Mouse (Mus musculus): ENCODE measurements around the gene Apobec2. TPM values are rescaled to one million over a fixed set of nuclear protein-coding genes. Genes with fewer than 3 reads are reported as not detected.

Apobec2 gene
- total RNA-seq, 1 experiment: 5.6 TPM

DNA sequence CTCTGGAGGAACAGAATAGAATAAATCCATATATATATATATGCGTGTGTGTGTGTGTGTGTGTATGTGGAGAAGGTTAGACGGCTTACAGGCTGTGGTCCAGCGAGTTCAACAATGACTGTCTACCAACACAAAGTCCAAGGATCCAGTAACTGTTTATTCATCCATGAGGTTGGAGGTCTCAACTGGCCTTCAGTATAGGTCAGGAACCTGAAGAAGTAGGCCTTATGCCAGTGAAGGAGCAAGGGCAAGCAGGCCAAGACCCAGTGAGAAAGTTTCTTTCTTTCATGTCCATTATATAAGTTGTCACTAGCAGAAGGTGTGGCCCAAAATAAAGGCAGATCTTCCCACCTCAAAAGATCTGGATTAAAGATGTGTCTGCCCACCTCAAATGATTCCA, 30.0 kb downstream of the Apobec2 start:
- in situ Hi-C loops (cut with MboI; ENCODE audit: low sequenced_read_pairs in 2 of 2, unreplicated experiment in 2 of 2): no loop called here
- no peak overlapping the region for H3K27ac ChIP-seq (ENCODE audit: insufficient read depth, low read depth, low read length, poor library complexity, severe bottlenecking)
- TF ChIP-seq HCFC1 (IDR thresholded peaks at IDR 0.05; ENCODE audit: borderline replicate concordance, insufficient read depth, low read length) (no peak), ZC3H11A (IDR thresholded peaks at IDR 0.05; ENCODE audit: borderline replicate concordance, low read depth, low read length) (no peak), ZNF384 (IDR thresholded peaks at IDR 0.05; ENCODE audit: low read depth, low read length) (no peak)
- H3K4me1 ChIP-seq (ENCODE audit: control insufficient read depth in 2 of 2, insufficient read depth in 2 of 2, low read length in 2 of 2, poor library complexity in 1 of 2): peaks cover 0 to 4% of the 10 kb centered on the region in 2 experiments; a peak in 2 of 4 replicates
- no peak overlapping the region for H3K4me3 ChIP-seq (ENCODE audit: insufficient read depth in 1 of 2, low read depth in 1 of 2, low read length in 2 of 2, poor library complexity in 1 of 2, severe bottlenecking in 1 of 2)
- no peaks in the 10 kb centered on the region for H3K9me3 ChIP-seq (ENCODE audit: control insufficient read depth, insufficient read depth, low read depth, low read length)
- peaks cover 14% of the 10 kb centered on the region for H3K36me3 ChIP-seq (ENCODE audit: control insufficient read depth, insufficient read depth, low read length, poor library complexity, severe bottlenecking)
- DNase-seq (ENCODE audit: low read depth, low spot score): no peak
- H3K9ac ChIP-seq (ENCODE audit: insufficient read depth, low read depth, low read length, poor library complexity, severe bottlenecking): no peak overlapping the region

DNA sequence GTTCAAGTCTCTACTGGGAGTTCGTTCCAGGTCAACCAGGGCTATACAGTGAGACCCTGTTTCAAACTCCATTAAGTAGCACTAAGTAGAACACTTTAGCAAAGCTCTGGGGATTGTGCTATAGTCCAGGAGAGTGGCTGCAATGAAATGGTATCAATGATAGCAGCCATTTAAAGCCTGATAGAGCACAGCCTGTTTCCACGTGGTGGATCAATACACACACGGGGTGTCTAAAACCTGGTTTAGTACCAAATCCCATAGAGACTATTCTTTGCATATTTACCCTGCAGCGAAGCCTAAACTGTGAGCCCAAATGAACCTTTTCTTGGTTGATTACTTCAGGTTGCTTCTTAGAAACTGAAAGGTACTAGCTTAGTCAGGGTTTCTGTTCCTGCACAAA, 31.0 kb downstream of the Apobec2 start:
- DNase-seq (ENCODE audit: low read depth, low spot score): no peak
- H3K9me3 ChIP-seq (ENCODE audit: control insufficient read depth, insufficient read depth, low read depth, low read length): no peaks in the 10 kb centered on the region
- TF ChIP-seq ZC3H11A (IDR thresholded peaks at IDR 0.05; ENCODE audit: borderline replicate concordance, low read depth, low read length) (no peak), HCFC1 (IDR thresholded peaks at IDR 0.05; ENCODE audit: borderline replicate concordance, insufficient read depth, low read length) (no peak), ZNF384 (IDR thresholded peaks at IDR 0.05; ENCODE audit: low read depth, low read length) (no peak), MAFK (IDR thresholded peaks at IDR 0.05; ENCODE audit: insufficient read depth, low read depth, low read length) (no peak), CHD2 (IDR thresholded peaks at IDR 0.05; ENCODE audit: low read depth, low read length) (no peak)
- in situ Hi-C loops (cut with MboI; ENCODE audit: low sequenced_read_pairs in 2 of 2, unreplicated experiment in 2 of 2): no loop called here
- H3K9ac ChIP-seq (ENCODE audit: insufficient read depth, low read depth, low read length, poor library complexity, severe bottlenecking): no peak overlapping the region
- no peak overlapping the region for H3K4me3 ChIP-seq (ENCODE audit: insufficient read depth in 1 of 2, low read depth in 1 of 2, low read length in 2 of 2, poor library complexity in 1 of 2, severe bottlenecking in 1 of 2)
- no peak overlapping the region for H3K27ac ChIP-seq (ENCODE audit: insufficient read depth, low read depth, low read length, poor library complexity, severe bottlenecking)
- no peaks in the 10 kb centered on the region for H3K4me1 ChIP-seq (ENCODE audit: control insufficient read depth in 2 of 2, insufficient read depth in 2 of 2, low read length in 2 of 2, poor library complexity in 1 of 2)
- peaks cover 12% of the 10 kb centered on the region for H3K36me3 ChIP-seq (ENCODE audit: control insufficient read depth, insufficient read depth, low read length, poor library complexity, severe bottlenecking)

DNA sequence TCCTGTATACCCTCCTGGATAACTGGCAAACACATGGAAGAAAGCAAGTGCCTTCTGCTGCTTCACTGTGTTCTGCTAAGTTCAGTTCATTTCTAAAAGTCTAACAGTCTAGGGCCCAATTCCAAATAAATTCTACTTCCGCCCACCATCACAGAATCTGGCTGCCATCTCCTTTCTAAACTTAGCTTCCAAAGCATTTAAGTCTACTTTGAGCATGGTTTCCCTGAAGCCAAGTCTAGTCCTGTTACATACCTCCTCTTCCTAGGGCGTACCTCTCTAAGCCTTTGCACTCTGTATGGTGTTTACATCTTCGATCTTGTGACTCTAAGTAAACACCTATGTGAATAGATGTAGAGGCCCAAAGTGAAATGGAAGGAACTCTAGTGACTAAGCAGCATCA, 40.1 kb downstream of the Apobec2 start:
- 0 out of 4 replicates have a peak, but pooled peaks cover 3 to 4% of the 10 kb centered on the region in 2 experiments for H3K4me1 ChIP-seq (ENCODE audit: control insufficient read depth in 2 of 2, insufficient read depth in 2 of 2, low read length in 2 of 2, poor library complexity in 1 of 2)
- DNase-seq (ENCODE audit: low read depth, low spot score): no peak
- H3K27ac ChIP-seq (ENCODE audit: insufficient read depth, low read depth, low read length, poor library complexity, severe bottlenecking): no peak overlapping the region
- TF ChIP-seq ZNF384 (IDR thresholded peaks at IDR 0.05; ENCODE audit: low read depth, low read length) (no peak), HCFC1 (IDR thresholded peaks at IDR 0.05; ENCODE audit: borderline replicate concordance, insufficient read depth, low read length) (no peak), ZC3H11A (IDR thresholded peaks at IDR 0.05; ENCODE audit: borderline replicate concordance, low read depth, low read length) (no peak), MAFK (IDR thresholded peaks at IDR 0.05; ENCODE audit: insufficient read depth, low read depth, low read length) (no peak), CHD2 (IDR thresholded peaks at IDR 0.05; ENCODE audit: low read depth, low read length) (no peak)
- H3K36me3 ChIP-seq (ENCODE audit: control insufficient read depth, insufficient read depth, low read length, poor library complexity, severe bottlenecking): peaks cover 62% of the 10 kb centered on the region
- no peak overlapping the region for H3K9ac ChIP-seq (ENCODE audit: insufficient read depth, low read depth, low read length, poor library complexity, severe bottlenecking)
- H3K4me3 ChIP-seq (ENCODE audit: insufficient read depth in 1 of 2, low read depth in 1 of 2, low read length in 2 of 2, poor library complexity in 1 of 2, severe bottlenecking in 1 of 2): no peak overlapping the region
- in situ Hi-C loops (cut with MboI; ENCODE audit: low sequenced_read_pairs in 2 of 2, unreplicated experiment in 2 of 2): no loop called here
- no peaks in the 10 kb centered on the region for H3K9me3 ChIP-seq (ENCODE audit: control insufficient read depth, insufficient read depth, low read depth, low read length)

DNA sequence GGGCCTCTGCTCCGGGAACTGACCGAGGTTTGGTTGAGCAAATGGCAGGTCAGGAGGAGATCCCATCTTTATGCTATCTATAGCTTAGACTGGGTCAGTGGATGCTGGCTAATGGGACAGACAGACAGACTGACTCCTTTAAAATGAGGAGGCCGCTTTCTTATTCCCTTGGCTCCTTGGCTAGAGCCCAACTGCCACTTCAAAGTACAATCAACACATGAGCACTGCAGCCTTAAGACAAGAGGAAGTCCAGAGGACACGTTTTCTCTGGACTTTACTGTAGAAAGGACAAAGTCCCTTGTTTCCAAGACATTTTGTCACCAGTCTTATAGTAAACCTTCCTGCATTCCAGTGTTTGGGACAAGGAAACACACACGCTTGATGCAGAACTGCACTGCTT, 41.3 kb downstream of the Apobec2 start:
- 0 out of 4 replicates have a peak, but pooled peaks cover 3 to 4% of the 10 kb centered on the region in 2 experiments for H3K4me1 ChIP-seq (ENCODE audit: control insufficient read depth in 2 of 2, insufficient read depth in 2 of 2, low read length in 2 of 2, poor library complexity in 1 of 2)
- no peak for DNase-seq (ENCODE audit: low read depth, low spot score)
- peaks cover 62% of the 10 kb centered on the region for H3K36me3 ChIP-seq (ENCODE audit: control insufficient read depth, insufficient read depth, low read length, poor library complexity, severe bottlenecking)
- TF ChIP-seq HCFC1 (IDR thresholded peaks at IDR 0.05; ENCODE audit: borderline replicate concordance, insufficient read depth, low read length) (no peak), ZNF384 (IDR thresholded peaks at IDR 0.05; ENCODE audit: low read depth, low read length) (no peak), ZC3H11A (IDR thresholded peaks at IDR 0.05; ENCODE audit: borderline replicate concordance, low read depth, low read length) (no peak), CHD2 (IDR thresholded peaks at IDR 0.05; ENCODE audit: low read depth, low read length) (no peak), MAFK (IDR thresholded peaks at IDR 0.05; ENCODE audit: insufficient read depth, low read depth, low read length) (no peak)
- H3K27ac ChIP-seq (ENCODE audit: insufficient read depth, low read depth, low read length, poor library complexity, severe bottlenecking): no peak overlapping the region
- in situ Hi-C loops (cut with MboI; ENCODE audit: low sequenced_read_pairs in 2 of 2, unreplicated experiment in 2 of 2): no loop called here
- H3K9me3 ChIP-seq (ENCODE audit: control insufficient read depth, insufficient read depth, low read depth, low read length): no peaks in the 10 kb centered on the region
- no peak overlapping the region for H3K9ac ChIP-seq (ENCODE audit: insufficient read depth, low read depth, low read length, poor library complexity, severe bottlenecking)
- H3K4me3 ChIP-seq (ENCODE audit: insufficient read depth in 1 of 2, low read depth in 1 of 2, low read length in 2 of 2, poor library complexity in 1 of 2, severe bottlenecking in 1 of 2): no peak overlapping the region

DNA sequence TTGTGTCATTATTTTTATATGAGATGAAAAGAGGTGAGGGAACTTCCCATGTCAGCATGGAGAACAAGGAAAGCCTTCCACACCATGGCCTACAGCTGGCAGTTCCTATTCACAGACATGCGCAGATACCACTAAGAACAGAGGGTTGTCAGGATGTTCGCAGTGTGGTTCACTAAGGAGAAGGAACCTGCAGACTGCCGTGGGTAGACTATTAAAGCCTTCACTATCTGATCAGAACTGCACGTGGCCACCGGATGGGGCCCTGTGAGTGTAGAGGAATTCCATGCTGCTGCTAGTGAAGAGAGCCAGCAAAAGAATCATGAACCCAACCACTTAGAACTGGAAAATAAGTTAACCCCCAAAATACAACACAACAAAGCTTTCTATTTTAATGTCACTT, 43.3 kb downstream of the Apobec2 start:
- H3K27ac ChIP-seq (ENCODE audit: insufficient read depth, low read depth, low read length, poor library complexity, severe bottlenecking): no peak overlapping the region
- TF ChIP-seq ZC3H11A (IDR thresholded peaks at IDR 0.05; ENCODE audit: borderline replicate concordance, low read depth, low read length) (no peak), ZNF384 (IDR thresholded peaks at IDR 0.05; ENCODE audit: low read depth, low read length) (no peak), CHD2 (IDR thresholded peaks at IDR 0.05; ENCODE audit: low read depth, low read length) (no peak), HCFC1 (IDR thresholded peaks at IDR 0.05; ENCODE audit: borderline replicate concordance, insufficient read depth, low read length) (no peak), MAFK (IDR thresholded peaks at IDR 0.05; ENCODE audit: insufficient read depth, low read depth, low read length) (no peak)
- peaks cover 51% of the 10 kb centered on the region for H3K36me3 ChIP-seq (ENCODE audit: control insufficient read depth, insufficient read depth, low read length, poor library complexity, severe bottlenecking)
- DNase-seq (ENCODE audit: low read depth, low spot score): no peak
- in situ Hi-C loops (cut with MboI; ENCODE audit: low sequenced_read_pairs in 2 of 2, unreplicated experiment in 2 of 2): no loop called here
- H3K9me3 ChIP-seq (ENCODE audit: control insufficient read depth, insufficient read depth, low read depth, low read length): no peaks in the 10 kb centered on the region
- H3K9ac ChIP-seq (ENCODE audit: insufficient read depth, low read depth, low read length, poor library complexity, severe bottlenecking): no peak overlapping the region
- no peak overlapping the region for H3K4me3 ChIP-seq (ENCODE audit: insufficient read depth in 1 of 2, low read depth in 1 of 2, low read length in 2 of 2, poor library complexity in 1 of 2, severe bottlenecking in 1 of 2)
- peaks cover 0 to 3% of the 10 kb centered on the region in 2 experiments; a peak in 1 of 4 replicates for H3K4me1 ChIP-seq (ENCODE audit: control insufficient read depth in 2 of 2, insufficient read depth in 2 of 2, low read length in 2 of 2, poor library complexity in 1 of 2)

Measured in ES-E14 (cell line).